Mouse (Mus musculus): ENCODE data around the gene Igf1.

GRCm38 (mm10) chr10:87905087-87905486 lies 47.0 kb downstream of the Igf1 start:
- TF ChIP-seq GATA1 (IDR thresholded peaks at IDR 0.05; ENCODE audit: borderline replicate concordance, low read length) (no peak), FLI1 (IDR thresholded peaks at IDR 0.05; ENCODE audit: low read length) (no peak)

Data from megakaryocyte, embryonic 14.5 days (primary cell).